Mouse (Mus musculus) gastrocnemius, postnatal 36 days (tissue): ENCODE results near the gene Dnase2b. TPM values are rescaled to one million over a fixed set of nuclear protein-coding genes. Genes with fewer than 3 reads are reported as not detected.
A peak's percentile ranks its signal among the peaks of the same experiment; 100 is the strongest.

Experiments
- DNase-seq, 2 experiments: peaks; one replicate each; pipeline ENCODE4 v3.0.0; 2022
- intact Hi-C: fragments of 180-260 bp; cut with DNase I; formaldehyde crosslinking; loops from one replicate; pipeline ENCODE4 v1.15.1; 2025
- total RNA-seq, 2 experiments: library from RNA; stranded (reverse); gene quantifications; 2 replicates each; pipeline ENCODE4 v1.2.3; 2021

Dnase2b gene
- total RNA-seq, 2 experiments from 2014 or later: not detected

GRCm38 (mm10) chr3:146577591-146577990 lies 37.8 kb downstream of the Dnase2b start:
- intact Hi-C loops: no loop called here

GRCm38 (mm10) chr3:146571341-146571740 lies 44.1 kb downstream of the Dnase2b start:
- no peak for DNase-seq
- intact Hi-C loops: no loop called here

More at GRCm38 (mm10) chr3:146577591-146577990, 37.8 kb downstream of the Dnase2b start:
- DNase-seq: no peak

- intact Hi-C loops: no loop called here
- no peak for DNase-seq
Measured at GRCm38 (mm10) chr3:146570939-146571338, 44.5 kb downstream of the Dnase2b start.

- DNase-seq: no peak
- intact Hi-C loops: no loop called here
Measured at GRCm38 (mm10) chr3:146570148-146570782, 45.1 kb downstream of the Dnase2b start, which contains the start of gene Uox. Uox (plus strand) TSS chr3:146570426.

GRCm38 (mm10) chr3:146569594-146569993 lies 45.8 kb downstream of the Dnase2b start:
- DNase-seq: no peak
- intact Hi-C loops: loop anchor here (10.0 kb wide), 1 partner anchor 375 kb away; no protein-coding TSS in a partner anchor

DNA sequence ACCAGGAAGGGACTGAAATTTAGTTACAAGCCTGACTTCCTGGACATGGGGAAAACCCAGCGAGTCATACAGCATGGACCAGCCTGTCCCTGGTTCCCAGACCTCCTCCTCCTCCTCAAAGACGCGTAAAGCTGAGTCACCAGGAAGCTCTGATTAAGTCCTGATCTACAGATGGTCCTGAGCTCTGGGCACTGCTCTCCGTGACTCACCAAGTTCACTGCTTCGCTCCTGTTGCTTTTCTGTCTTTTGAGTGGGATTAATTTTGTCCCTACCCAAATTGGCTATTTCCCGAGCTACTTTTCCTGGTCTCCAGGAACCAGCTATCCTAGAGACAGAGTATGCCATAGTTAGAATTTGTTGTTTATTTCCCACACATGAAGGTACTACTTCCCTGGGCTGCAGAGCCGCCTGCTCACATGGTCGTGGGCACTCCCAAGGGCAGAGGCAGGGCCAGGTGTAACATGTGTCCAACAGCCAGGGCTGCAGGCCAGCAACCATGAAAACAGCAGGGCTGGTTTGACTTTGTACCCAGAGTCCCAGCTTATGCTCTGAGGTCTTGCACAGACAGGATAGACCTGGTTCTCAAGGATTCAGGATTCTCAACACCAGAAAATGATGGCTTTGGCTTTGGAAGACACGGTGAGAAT lies 47.4 kb downstream of the Dnase2b start:
- intact Hi-C loops: loop anchor here (10.0 kb wide), 1 partner anchor 377 kb away; no protein-coding TSS in a partner anchor
- no peak for DNase-seq

GRCm38 (mm10) chr3:146567366-146567765 lies 48.0 kb downstream of the Dnase2b start:
- no peak for DNase-seq
- intact Hi-C loops: loop anchor here (10.0 kb wide), 1 partner anchor 377 kb away; no protein-coding TSS in a partner anchor

GRCm38 (mm10) chr3:146565065-146565411 lies 50.4 kb downstream of the Dnase2b start:
- DNase-seq: no peak
- intact Hi-C loops: loop anchor here (2.0 to 10.0 kb wide), 2 partner anchors 352 to 380 kb away; no protein-coding TSS in a partner anchor

- intact Hi-C loops: loop anchor here (2.0 to 10.0 kb wide), 3 partner anchors 218 to 380 kb away; no protein-coding TSS in a partner anchor
Measured at GRCm38 (mm10) chr3:146564268-146565064, 50.9 kb downstream of the Dnase2b start.

GRCm38 (mm10) chr3:146562936-146563335 lies 52.5 kb downstream of the Dnase2b start:
- no peak for DNase-seq
- intact Hi-C loops: loop anchor here (5.0 to 10.0 kb wide), 2 partner anchors 219 to 382 kb away; no protein-coding TSS in a partner anchor

More at GRCm38 (mm10) chr3:146564268-146565064, 50.9 kb downstream of the Dnase2b start:
- DNase-seq: peak; percentile 66 to 72

DNA sequence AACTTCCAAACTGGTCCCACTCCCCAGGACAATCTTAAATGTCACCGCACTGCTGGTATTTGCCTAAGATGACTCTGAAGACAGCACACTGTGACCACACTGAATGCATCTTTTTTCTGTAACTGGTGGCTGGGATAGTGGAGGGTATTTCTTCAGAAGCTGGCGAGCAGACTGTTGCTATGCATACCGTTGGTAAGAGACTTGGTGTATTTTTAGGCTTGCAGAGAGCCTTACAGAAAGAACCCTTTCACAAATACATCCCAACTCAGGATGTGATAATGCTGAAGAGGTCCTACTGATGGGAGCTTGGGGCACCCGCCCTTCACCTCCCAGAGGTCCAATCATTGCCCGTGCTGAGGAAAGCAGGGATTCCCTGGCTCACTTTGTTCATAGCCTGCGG lies 57.9 kb downstream of the Dnase2b start:
- no peak for DNase-seq
- intact Hi-C loops: loop anchor here (5.0 kb wide), 1 partner anchor 210 kb away; no protein-coding TSS in a partner anchor

DNA sequence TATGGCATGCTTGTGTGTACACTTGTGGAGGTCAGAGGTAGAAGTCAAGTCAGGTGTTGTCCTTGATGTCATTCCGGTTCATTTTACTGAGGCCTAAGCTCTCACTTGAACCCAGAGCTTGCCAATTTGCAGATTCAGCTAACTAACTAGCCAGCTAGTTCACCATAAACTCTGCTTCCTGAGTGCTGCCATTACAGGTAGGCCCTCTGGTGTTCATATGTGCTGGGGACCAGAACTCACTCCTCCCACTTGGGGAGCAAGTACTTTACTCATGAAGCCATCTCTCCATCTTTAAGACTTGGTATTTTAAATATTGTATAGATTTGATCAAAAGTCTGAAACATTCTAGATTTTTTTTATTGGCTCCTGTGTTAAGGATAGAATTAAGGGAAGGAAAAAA lies 58.8 kb downstream of the Dnase2b start:
- DNase-seq: no peak
- intact Hi-C loops: loop anchor here (5.0 kb wide), 1 partner anchor 209 kb away; no protein-coding TSS in a partner anchor

GRCm38 (mm10) chr3:146554816-146555215 lies 60.6 kb downstream of the Dnase2b start:
- intact Hi-C loops: loop anchor here (5.0 kb wide), 1 partner anchor 208 kb away; no protein-coding TSS in a partner anchor
- no peak for DNase-seq

DNA sequence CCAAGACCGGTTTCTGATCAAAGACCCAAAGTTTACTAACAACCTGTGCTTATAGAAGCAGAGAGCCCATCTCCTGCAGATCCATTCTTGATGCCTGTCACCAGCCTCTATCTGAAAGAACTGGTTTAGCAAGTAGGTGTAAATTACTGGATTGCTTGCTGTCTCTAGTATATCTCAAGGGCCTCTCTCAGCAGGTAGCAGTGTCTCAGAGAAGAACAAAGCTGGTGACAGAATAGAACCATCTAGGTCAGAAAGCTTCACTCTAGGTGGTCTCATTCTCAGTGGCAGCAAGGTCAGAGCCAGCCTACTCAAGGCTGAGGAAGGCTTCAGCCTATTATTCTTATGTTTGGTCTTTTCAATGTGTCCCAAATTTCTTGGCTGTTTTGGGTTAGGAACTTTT lies 71.8 kb downstream of the Dnase2b start:
- intact Hi-C loops: no loop called here
- no peak for DNase-seq

- intact Hi-C loops: no loop called here
- DNase-seq: no peak
Measured at GRCm38 (mm10) chr3:146540521-146541273, 74.7 kb downstream of the Dnase2b start.

DNA sequence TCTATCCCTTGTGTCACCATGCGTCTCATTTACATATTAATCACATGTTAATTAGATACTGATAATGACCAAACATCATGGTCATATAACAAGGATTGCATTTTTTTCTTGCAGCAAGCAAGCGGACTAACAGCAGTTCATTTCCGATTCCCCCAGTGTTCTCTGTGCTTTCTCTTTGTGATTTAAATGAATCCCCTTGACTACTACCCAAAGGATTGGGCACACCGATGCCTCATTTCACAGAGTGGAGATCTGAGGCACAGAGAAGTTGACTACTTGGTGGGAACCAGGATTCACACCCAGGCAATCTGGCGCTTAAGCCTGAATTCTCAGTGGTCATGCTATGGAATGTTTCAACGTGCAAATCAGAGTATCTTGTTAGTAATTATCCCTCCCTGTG lies 80.4 kb downstream of the Dnase2b start:
- intact Hi-C loops: no loop called here
- DNase-seq: no peak
